Mouse (Mus musculus) liver, embryonic 14.5 days (tissue): Measurements from ENCODE around the gene Catspere2. TPM values are rescaled to one million over a fixed set of nuclear protein-coding genes. Genes with fewer than 3 reads are reported as not detected.
"Not testable (repeated sequence)": the region's sequence is repeated elsewhere in the genome, so short reads cannot be mapped to it uniquely, and the experiment has no call there.

ENCODE experiments used
- ATAC-seq: fragments of 200-750 bp; cut with Nextera tagmentation; 2 replicates; pipeline ENCODE4 v1.8.0; 2017; ENCODE audit warnings: moderate number of reproducible peaks, mild to moderate bottlenecking, moderate library complexity; ENCODE audit not compliant: insufficient read depth
- DNase-seq, 3 experiments: peaks; one replicate each; pipeline ENCODE4 v3.0.0-alpha.2; 2012 to 2013; ENCODE audit warnings: low read depth in 3 of 3, low spot score in 3 of 3
- H3K27ac ChIP-seq: fragments of 300-500 bp; sonication (generic); 2 replicates; pipeline ENCODE4 v1.5.1; 2014; ENCODE audit warnings: moderate library complexity, mild to moderate bottlenecking, control low read depth, inconsistent platforms
- H3K27me3 ChIP-seq: fragments of 300-500 bp; sonication (generic); 2 replicates; pipeline ENCODE4 v1.6.1; 2014; ENCODE audit warnings: mild to moderate bottlenecking, low read length, moderate library complexity; ENCODE audit not compliant: control insufficient read depth, insufficient read depth
- H3K36me3 ChIP-seq: fragments of 300-500 bp; sonication (generic); replicated peaks from 2 replicates; pipeline ENCODE4 v1.6.1; 2014; ENCODE audit warnings: low read depth; ENCODE audit not compliant: control insufficient read depth, insufficient read depth
- H3K4me1 ChIP-seq, 2 experiments: fragments of 200-500 bp in 1 of 2; fragments of 300-500 bp in 1 of 2; sonication (generic) in 1 of 2; replicated peaks; 2 replicates each; pipeline ENCODE4 v1.6.1; 2012 to 2014; ENCODE audit warnings: antibody characterized with exemption in 1 of 2, inconsistent platforms in 1 of 2, low read length in 1 of 2; ENCODE audit not compliant: control insufficient read depth in 2 of 2, insufficient read depth in 2 of 2
- H3K4me2 ChIP-seq: fragments of 300-500 bp; sonication (generic); 2 replicates; pipeline ENCODE4 v1.6.1; 2014; ENCODE audit warnings: low read depth, mild to moderate bottlenecking, control low read depth, moderate library complexity
- H3K4me3 ChIP-seq, 2 experiments: fragments of 200-500 bp in 1 of 2; fragments of 300-500 bp in 1 of 2; sonication (generic) in 1 of 2; 2 replicates each; pipeline ENCODE4 v1.5.1; 2012 to 2014; ENCODE audit warnings: low read depth in 2 of 2, low read length in 2 of 2, mild to moderate bottlenecking in 2 of 2, control low read depth in 1 of 2, inconsistent platforms in 1 of 2, moderate library complexity in 1 of 2; ENCODE audit not compliant: insufficient read depth in 1 of 2
- H3K9ac ChIP-seq: fragments of 300-500 bp; sonication (generic); replicated peaks from 2 replicates; pipeline ENCODE4 v1.6.1; 2014; ENCODE audit warnings: mild to moderate bottlenecking, control low read depth, moderate library complexity
- H3K9me3 ChIP-seq: fragments of 300-500 bp; sonication (generic); 2 replicates; pipeline ENCODE4 v1.6.1; 2016; ENCODE audit warnings: low read length, mixed read lengths; ENCODE audit not compliant: control insufficient read depth
- CTCF ChIP-seq: IDR thresholded peaks from 2 replicates; pipeline ENCODE4 v1.5.1; 2016; ENCODE audit warnings: antibody characterized with exemption, low read depth, control low read depth
- EP300 ChIP-seq: IDR thresholded peaks from 2 replicates; pipeline ENCODE4 v1.6.1; 2016; ENCODE audit warnings: antibody characterized with exemption, low read depth
- WGBS: fragments of 180-500 bp; shearing (Covaris S2); extraction: QIAGEN DNeasy Blood & Tissue Kit; methylation state at CpG from one replicate; pipeline ENCODE4 v1.1.7; 2014; ENCODE audit not compliant: insufficient replicate concordance; 5-methylcytosine and 5-hydroxymethylcytosine counted together
- polyA plus RNA-seq, 2 experiments: library from polyadenylated mRNA; depleted of rRNA in 1 of 2; stranded (reverse) in 1 of 2; unstranded in 1 of 2; fragments of >200 nt; fragmentation: Nextera tagmentation in 1 of 2; extraction: Ambion mirVana in 1 of 2; gene quantifications; 2 replicates each; pipeline versions ENCODE4 v1.2.1 to v1.2.3; 2012 to 2014

Catspere2 gene
- polyA plus RNA-seq, 2 experiments = 0.06 TPM; not detected in 1

DNA sequence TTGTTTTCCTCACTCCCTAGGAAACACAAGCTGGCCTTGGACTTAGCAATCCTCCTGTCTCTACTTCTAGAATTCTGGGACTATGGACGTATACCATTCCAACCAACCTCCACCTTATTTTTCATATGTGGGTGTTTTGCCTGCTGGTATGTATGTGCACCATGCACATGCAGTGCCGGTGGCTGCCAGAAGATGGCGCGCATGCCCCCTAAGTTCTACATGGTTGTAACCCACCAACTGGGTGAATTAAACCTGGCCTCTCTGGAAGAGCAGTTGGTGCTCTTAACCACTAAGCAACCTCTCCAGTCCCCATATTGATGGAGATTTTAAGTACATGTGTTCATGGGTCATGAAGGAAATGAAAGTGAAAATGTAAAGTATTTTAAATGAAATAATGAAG lies 89.6 kb downstream of the Catspere2 start:
- not testable (repeated sequence) for DNase-seq

DNA sequence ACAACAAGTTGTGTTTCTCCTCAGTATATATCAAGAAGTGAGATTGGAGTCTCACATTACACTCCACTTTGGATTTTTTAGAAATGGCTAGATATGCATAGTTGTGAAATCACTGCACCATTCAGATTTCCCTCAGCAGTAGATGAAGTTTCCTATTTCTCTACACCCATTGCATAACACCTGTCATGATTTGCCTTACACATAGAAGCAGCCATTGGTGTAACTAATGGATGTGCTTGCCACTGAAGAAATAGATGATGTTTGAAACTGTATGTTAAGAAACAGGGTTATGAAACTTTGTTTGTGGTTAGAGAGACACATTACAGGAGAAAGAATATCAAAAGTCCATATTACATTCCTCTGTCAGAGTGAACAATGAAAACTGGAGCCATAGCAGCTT lies 114.6 kb downstream of the Catspere2 start:
- H3K27me3 ChIP-seq, H3K9ac ChIP-seq, DNase-seq, H3K4me2 ChIP-seq, ATAC-seq, H3K36me3 ChIP-seq, H3K9me3 ChIP-seq, H3K4me3 ChIP-seq, H3K27ac ChIP-seq, H3K4me1 ChIP-seq: not testable (repeated sequence)

More for the DNA sequence above, 89.6 kb downstream of the Catspere2 start:
- not testable (repeated sequence) for H3K9ac ChIP-seq, H3K27ac ChIP-seq, H3K4me1 ChIP-seq, H3K4me3 ChIP-seq, H3K9me3 ChIP-seq, H3K36me3 ChIP-seq, H3K4me2 ChIP-seq, H3K27me3 ChIP-seq, ATAC-seq
- 40% methylated on average over 4 of the region's 4 CpGs for WGBS
- TF ChIP-seq CTCF = peak; percentile 59

DNA sequence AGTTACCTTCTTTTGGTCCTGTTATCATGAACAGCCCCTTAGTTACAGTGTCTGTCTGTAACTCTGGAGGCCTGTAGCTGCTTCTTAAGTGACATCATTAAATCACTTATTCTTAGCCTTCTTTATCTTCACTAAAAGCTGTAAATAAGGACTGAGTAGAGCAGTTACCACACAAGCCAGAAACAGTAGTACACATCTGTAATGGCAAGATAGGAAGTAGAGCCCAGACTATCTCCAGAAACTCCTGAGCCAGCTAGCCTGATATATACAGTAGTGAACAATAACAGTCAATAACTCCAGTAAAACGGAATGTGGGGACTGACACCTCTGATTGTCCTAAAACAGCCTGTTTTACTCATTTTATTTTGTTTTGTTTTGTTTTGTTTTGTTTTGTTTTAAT lies 125.3 kb downstream of the Catspere2 start:
- not testable (repeated sequence) for H3K27me3 ChIP-seq, H3K4me2 ChIP-seq, H3K4me3 ChIP-seq, H3K4me1 ChIP-seq, H3K36me3 ChIP-seq, H3K9me3 ChIP-seq, H3K9ac ChIP-seq, H3K27ac ChIP-seq
- WGBS = 27% methylated on average over 1 of the region's 1 CpGs
- 0 out of 2 replicates have a peak, but pooled peaks have one; percentile 31 for TF ChIP-seq EP300
- peak; percentile 82; the same call in 1 of the 2 replicates for ATAC-seq
- peak in 1 of 3 experiments; percentile 1 for DNase-seq

DNA sequence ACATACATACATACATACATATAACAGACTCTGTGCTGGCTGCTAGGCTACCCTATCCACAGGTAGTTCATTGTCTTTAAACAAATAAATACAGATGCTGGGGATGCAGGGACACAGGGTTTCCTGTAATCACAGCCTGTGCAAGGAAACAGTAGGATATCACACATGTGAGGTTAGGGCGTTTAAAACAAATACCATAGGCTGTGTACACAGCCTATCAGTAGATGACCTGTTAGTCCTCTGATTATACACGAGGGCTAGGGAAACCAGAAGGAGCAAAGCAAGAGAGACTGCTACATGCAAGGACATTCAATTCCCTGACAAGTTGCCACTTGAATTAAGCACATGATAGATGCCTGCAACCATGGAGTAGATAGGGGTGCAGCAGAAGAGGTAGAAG lies 139.0 kb downstream of the Catspere2 start:
- H3K9ac ChIP-seq, ATAC-seq, H3K27me3 ChIP-seq, H3K36me3 ChIP-seq, DNase-seq, H3K4me3 ChIP-seq, H3K4me1 ChIP-seq, H3K4me2 ChIP-seq, H3K9me3 ChIP-seq, H3K27ac ChIP-seq: not testable (repeated sequence)
- 35% methylated on average over 2 of the region's 2 CpGs for WGBS

DNA sequence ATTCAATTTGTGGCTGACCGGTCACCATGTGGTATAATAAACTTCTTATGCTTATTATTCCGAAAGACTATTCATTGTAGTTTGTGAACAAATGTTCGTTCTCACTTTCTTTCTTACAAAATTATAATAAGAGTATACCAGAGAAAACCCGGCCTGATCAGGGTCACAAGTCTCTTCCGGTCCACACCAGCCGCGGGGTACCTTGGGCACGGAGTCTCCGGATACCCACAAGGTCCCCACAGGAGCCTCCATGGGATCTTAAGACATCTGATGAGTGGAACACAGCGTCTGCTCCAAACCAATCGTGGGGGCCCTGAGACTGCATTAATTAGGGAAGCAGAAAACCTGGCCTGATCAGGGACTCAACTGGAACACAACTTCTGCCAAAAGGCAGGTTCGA lies 151.1 kb downstream of the Catspere2 start:
- H3K9me3 ChIP-seq = no peaks in the 10 kb centered on the region
- no peak overlapping the region for H3K4me3 ChIP-seq
- ATAC-seq (no peak), DNase-seq (no peak)
- no peak overlapping the region for H3K9ac ChIP-seq
- H3K27ac ChIP-seq = no peak overlapping the region
- H3K4me2 ChIP-seq = no peak overlapping the region
- H3K27me3 ChIP-seq = no peaks in the 10 kb centered on the region
- 75% methylated on average over 12 of the region's 12 CpGs for WGBS
- H3K4me1 ChIP-seq = no peaks in the 10 kb centered on the region
- no peaks in the 10 kb centered on the region for H3K36me3 ChIP-seq
- TF ChIP-seq EP300 (no peak), CTCF (no peak)

DNA sequence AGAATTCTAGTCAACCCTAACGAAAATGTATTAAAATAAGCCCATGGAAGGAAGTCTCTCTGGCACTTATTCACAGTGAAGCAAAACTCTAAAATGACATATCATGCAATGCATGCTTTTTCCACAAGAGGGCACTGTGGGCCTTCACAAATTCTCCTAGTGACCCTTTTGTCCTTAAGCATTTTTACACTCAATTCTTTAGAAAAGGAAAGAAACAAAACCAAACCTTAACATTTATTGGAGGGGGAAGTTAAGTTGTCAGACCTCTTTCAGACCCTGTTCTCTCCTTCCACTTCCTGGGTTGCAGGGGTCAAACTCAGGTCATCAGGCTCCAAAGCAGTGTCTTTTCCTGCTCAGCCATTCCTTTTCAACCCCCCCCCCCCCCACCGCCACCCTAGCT lies 163.3 kb downstream of the Catspere2 start:
- WGBS = 14% methylated on average over 2 of the region's 2 CpGs
- not testable (repeated sequence) for H3K4me2 ChIP-seq, ATAC-seq, H3K27ac ChIP-seq, H3K9ac ChIP-seq, H3K9me3 ChIP-seq, H3K4me1 ChIP-seq, H3K4me3 ChIP-seq, DNase-seq, H3K36me3 ChIP-seq, H3K27me3 ChIP-seq
- peak; percentile 48 for TF ChIP-seq CTCF

DNA sequence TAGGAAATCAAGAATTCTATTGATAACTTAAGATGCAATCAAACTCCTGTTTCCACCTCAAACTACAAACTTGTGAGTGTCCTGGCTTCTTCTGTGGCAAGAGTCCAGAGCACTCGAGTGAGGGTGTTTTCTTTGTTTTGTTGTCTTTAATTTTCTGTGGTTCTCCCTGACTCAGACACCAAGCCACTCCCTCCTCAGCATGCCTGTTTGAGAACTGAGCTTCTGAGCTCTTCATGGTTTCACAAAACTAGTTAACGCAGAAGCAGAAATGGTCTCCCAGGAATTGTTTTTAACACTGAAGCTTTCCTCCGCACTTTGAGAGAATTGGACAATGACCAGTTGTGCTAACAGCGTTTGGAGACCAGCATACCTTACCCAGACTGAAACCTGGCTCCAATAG lies 163.7 kb downstream of the Catspere2 start:
- not testable (repeated sequence) for DNase-seq, H3K9me3 ChIP-seq, ATAC-seq

More for the DNA sequence above, 163.7 kb downstream of the Catspere2 start:
- not testable (repeated sequence) for H3K9ac ChIP-seq, H3K27me3 ChIP-seq, H3K36me3 ChIP-seq, H3K4me3 ChIP-seq, H3K4me1 ChIP-seq, H3K27ac ChIP-seq, H3K4me2 ChIP-seq
- 74% methylated on average over 3 of the region's 4 CpGs for WGBS
